Mouse (Mus musculus) liver, postnatal 0 days (tissue): Measurements from ENCODE around the gene Cnga4. TPM values are rescaled to one million over a fixed set of nuclear protein-coding genes. Genes with fewer than 3 reads are reported as not detected.

Experiments
- ATAC-seq: fragments of 200-750 bp; cut with Nextera tagmentation; 2 replicates; pipeline ENCODE4 v1.8.0; 2017; ENCODE audit warnings: mild to moderate bottlenecking, moderate library complexity
- DNase-seq: peaks from one replicate; pipeline ENCODE4 v3.0.0-alpha.2; 2016
- H3K27ac ChIP-seq: fragments of 300-500 bp; sonication (generic); 2 replicates; pipeline ENCODE4 v1.5.1; 2014; ENCODE audit warnings: antibody characterized with exemption, moderate library complexity, mild to moderate bottlenecking, low read depth
- H3K27me3 ChIP-seq: fragments of 300-500 bp; sonication (generic); 2 replicates; pipeline ENCODE4 v1.6.1; 2014; ENCODE audit warnings: low read length, control low read depth, mixed read lengths; ENCODE audit not compliant: insufficient read depth
- H3K36me3 ChIP-seq: fragments of 300-500 bp; sonication (generic); replicated peaks from 2 replicates; pipeline ENCODE4 v1.6.1; 2014; ENCODE audit warnings: mild to moderate bottlenecking, control low read depth, low read length, moderate library complexity, mixed read lengths; ENCODE audit not compliant: insufficient read depth
- H3K4me1 ChIP-seq: fragments of 300-500 bp; sonication (generic); 2 replicates; pipeline ENCODE4 v1.6.1; 2014; ENCODE audit warnings: antibody characterized with exemption, mild to moderate bottlenecking, control low read depth; ENCODE audit not compliant: insufficient read depth
- H3K4me2 ChIP-seq: fragments of 300-500 bp; sonication (generic); 2 replicates; pipeline ENCODE4 v1.6.1; 2014; ENCODE audit warnings: low read depth, mild to moderate bottlenecking, low read length, moderate library complexity, mixed read lengths
- H3K4me3 ChIP-seq: fragments of 300-500 bp; sonication (generic); 2 replicates; pipeline ENCODE4 v1.5.1; 2014; ENCODE audit warnings: low read depth, low read length
- H3K9ac ChIP-seq: fragments of 300-500 bp; sonication (generic); replicated peaks from 2 replicates; pipeline ENCODE4 v1.6.1; 2014; ENCODE audit warnings: mild to moderate bottlenecking, moderate library complexity
- H3K9me3 ChIP-seq: fragments of 300-500 bp; sonication (generic); 2 replicates; pipeline ENCODE4 v1.6.1; 2016; ENCODE audit warnings: mild to moderate bottlenecking, control low read depth, low read length, mixed read lengths
- CTCF ChIP-seq: sonication (generic); IDR thresholded peaks from 2 replicates; pipeline ENCODE4 v1.5.1; 2016; ENCODE audit warnings: antibody characterized with exemption, low read depth
- EP300 ChIP-seq: IDR thresholded peaks from 2 replicates; pipeline ENCODE4 v1.6.1; 2016; ENCODE audit warnings: antibody characterized with exemption, low read depth, mild to moderate bottlenecking
- WGBS: fragments of 180-500 bp; shearing (Covaris S2); extraction: QIAGEN DNeasy Blood & Tissue Kit; methylation state at CpG from one replicate; pipeline ENCODE4 v1.1.7; 2014; ENCODE audit not compliant: insufficient replicate concordance; 5-methylcytosine and 5-hydroxymethylcytosine counted together
- polyA plus RNA-seq: library from polyadenylated mRNA; unstranded; fragments of >200 nt; fragmentation: Nextera tagmentation; extraction: Ambion mirVana; gene quantifications from 2 replicates; pipeline ENCODE4 v1.2.1, GENCODE M21; 2015

The Cnga4 gene
- polyA plus RNA-seq, 1 experiment from 2014 or later: not detected

GRCm38 (mm10) chr7:105372912-105373311 lies 31.5 kb upstream of the Cnga4 start:
- Histone ChIP-seq H3K4me3 (no peak overlapping the region), H3K36me3 (peaks cover 16% of the 10 kb centered on the region), H3K9ac (no peak overlapping the region), H3K27ac (0 out of 2 replicates have a peak overlapping the region, but pooled peaks have one; percentile 20), H3K4me1 (peaks cover 12% of the 10 kb centered on the region), H3K4me2 (peak overlapping the region; percentile 8; the same call in 1 of the 2 replicates), H3K27me3 (no peaks in the 10 kb centered on the region), H3K9me3 (no peaks in the 10 kb centered on the region)
- ATAC-seq (peak; percentile 33; the same call in 1 of the 2 replicates), DNase-seq (no peak)
- TF ChIP-seq CTCF: no peak
- no peak for TF ChIP-seq EP300
- WGBS: 44% methylated on average over 1 of the region's 1 CpGs

- no peak overlapping the region for H3K9ac ChIP-seq
- no peaks in the 10 kb centered on the region for H3K27me3 ChIP-seq
- ATAC-seq (0 out of 2 replicates have a peak, but pooled peaks have one; percentile 23), DNase-seq (peak; percentile 18)
- peaks cover 12% of the 10 kb centered on the region for H3K4me1 ChIP-seq
- 0 out of 2 replicates have a peak overlapping the region, but pooled peaks have one; percentile 8 for H3K4me2 ChIP-seq
- no peak overlapping the region for H3K4me3 ChIP-seq
- WGBS: 56% methylated on average over 4 of the region's 4 CpGs
- 0 out of 2 replicates have a peak overlapping the region, but pooled peaks have one; percentile 20 for H3K27ac ChIP-seq
- peaks cover 22% of the 10 kb centered on the region for H3K36me3 ChIP-seq
- TF ChIP-seq EP300 (no peak), CTCF (no peak)
- no peaks in the 10 kb centered on the region for H3K9me3 ChIP-seq
Measured at GRCm38 (mm10) chr7:105373509-105373908, 30.9 kb upstream of the Cnga4 start.

GRCm38 (mm10) chr7:105373976-105374375 lies 30.4 kb upstream of the Cnga4 start:
- no peak overlapping the region for H3K4me3 ChIP-seq
- no peak overlapping the region for H3K4me2 ChIP-seq
- TF ChIP-seq CTCF: no peak
- no peak for TF ChIP-seq EP300
- DNase-seq (no peak), ATAC-seq (no peak)
- 84% methylated on average over 3 of the region's 3 CpGs for WGBS
- H3K4me1 ChIP-seq: peaks cover 12% of the 10 kb centered on the region
- H3K9me3 ChIP-seq: no peaks in the 10 kb centered on the region
- no peak overlapping the region for H3K27ac ChIP-seq
- H3K36me3 ChIP-seq: peaks cover 26% of the 10 kb centered on the region
- no peak overlapping the region for H3K9ac ChIP-seq
- H3K27me3 ChIP-seq: no peaks in the 10 kb centered on the region

- Histone ChIP-seq H3K27ac (no peak within 1 kb of the TSS), H3K36me3 (peaks cover 33% of the 10 kb centered on the region), H3K4me2 (no peak within 1 kb of the TSS), H3K27me3 (no peaks in the 10 kb centered on the region), H3K9me3 (no peaks in the 10 kb centered on the region), H3K4me3 (no peak within 1 kb of the TSS), H3K4me1 (peaks cover 12% of the 10 kb centered on the region), H3K9ac (no peak within 1 kb of the TSS)
- DNase-seq: no peak
- no peak for ATAC-seq
- WGBS: 82% methylated on average over 1 of the region's 1 CpGs
- TF ChIP-seq EP300 (no peak), CTCF (no peak)
Measured at GRCm38 (mm10) chr7:105374866-105375265, 29.5 kb upstream of the Cnga4 start, which contains the start of gene Gm5901. Gene Gm5901 (plus strand): TSS chr7:105375038.

GRCm38 (mm10) chr7:105380329-105380728 lies 24.0 kb upstream of the Cnga4 start:
- Histone ChIP-seq H3K27me3 (no peaks in the 10 kb centered on the region), H3K36me3 (peaks cover 72% of the 10 kb centered on the region), H3K4me2 (no peak overlapping the region), H3K4me3 (no peak overlapping the region), H3K9me3 (no peaks in the 10 kb centered on the region), H3K9ac (no peak overlapping the region), H3K4me1 (no peaks in the 10 kb centered on the region), H3K27ac (no peak overlapping the region)
- DNase-seq: no peak
- no peak for TF ChIP-seq EP300
- TF ChIP-seq CTCF: no peak
- WGBS: 69% methylated on average over 3 of the region's 3 CpGs
- ATAC-seq: no peak

GRCm38 (mm10) chr7:105387696-105388095 lies 16.7 kb upstream of the Cnga4 start:
- Histone ChIP-seq H3K9ac (no peak overlapping the region), H3K9me3 (no peaks in the 10 kb centered on the region), H3K36me3 (peaks cover 68% of the 10 kb centered on the region), H3K4me1 (0 out of 2 replicates have a peak, but pooled peaks cover 4% of the 10 kb centered on the region), H3K27ac (no peak overlapping the region), H3K27me3 (no peaks in the 10 kb centered on the region), H3K4me3 (no peak overlapping the region), H3K4me2 (no peak overlapping the region)
- peak; percentile 64 for ATAC-seq
- WGBS: 75% methylated on average over 2 of the region's 2 CpGs
- no peak for DNase-seq
- TF ChIP-seq CTCF: no peak
- no peak for TF ChIP-seq EP300
